Mouse (Mus musculus): ENCODE data around the gene Cxcl16. TPM values are rescaled to one million over a fixed set of nuclear protein-coding genes. Genes with fewer than 3 reads are reported as not detected.

Cxcl16 gene
- polyA plus RNA-seq, 1 experiment from 2014 or later, result 45.1 TPM

- peak within 1 kb of the TSS; percentile 80 for H3K4me2 ChIP-seq (replicated peaks; ENCODE audit: low read depth, low read length)
- H3K27me3 ChIP-seq (replicated peaks; ENCODE audit: insufficient read depth, low read length), result no peaks in the 10 kb centered on the region
- 11% methylated on average over 29 of the region's 32 CpGs for WGBS
- DNase-seq (ENCODE audit: low spot score) (peak; percentile 67), ATAC-seq (peak; percentile 10; the same call in 1 of the 2 replicates)
- peak within 1 kb of the TSS; percentile 80 for H3K4me3 ChIP-seq (ENCODE audit: low read depth, low read length)
- no peaks in the 10 kb centered on the region for H3K9me3 ChIP-seq (ENCODE audit: low read length)
- peak within 1 kb of the TSS; percentile 91 for H3K27ac ChIP-seq (ENCODE audit: low read length)
- no peak for TF ChIP-seq CTCF (IDR thresholded peaks at IDR 0.05)
- TF ChIP-seq EP300 (IDR thresholded peaks at IDR 0.05), result no peak
- no peaks in the 10 kb centered on the region for H3K4me1 ChIP-seq (ENCODE audit: insufficient read depth, low read depth, low read length)
- H3K9ac ChIP-seq (replicated peaks; ENCODE audit: low read depth), result peak within 1 kb of the TSS; percentile 83
- H3K36me3 ChIP-seq (ENCODE audit: insufficient read depth, low read length), result peaks cover 8% of the 10 kb centered on the region; the same call in 1 of the 2 replicates
Measured at GRCm38 (mm10) chr11:70458688-70459600, 840 bp downstream of the Cxcl16 start, which contains the start of gene Zmynd15. Gene Zmynd15, plus strand, starts transcription at chr11:70459433.

GRCm38 (mm10) chr11:70453261-70454044 is 6.3 kb downstream of the Cxcl16 start:
- 88% methylated on average over 9 of the region's 9 CpGs for whole genome bisulfite sequencing
- Histone ChIP-seq H3K9ac (replicated peaks; ENCODE audit: low read depth) (no peak overlapping the region), H3K9me3 (ENCODE audit: low read length) (no peaks in the 10 kb centered on the region), H3K4me2 (replicated peaks; ENCODE audit: low read depth, low read length) (no peak overlapping the region), H3K4me1 (ENCODE audit: insufficient read depth, low read depth, low read length) (peaks cover 9% of the 10 kb centered on the region; the same call in 1 of the 2 replicates), H3K27me3 (replicated peaks; ENCODE audit: insufficient read depth, low read length) (no peaks in the 10 kb centered on the region), H3K36me3 (ENCODE audit: insufficient read depth, low read length) (peaks cover 8% of the 10 kb centered on the region), H3K4me3 (ENCODE audit: low read depth, low read length) (no peak overlapping the region), H3K27ac (ENCODE audit: low read length) (no peak overlapping the region)
- DNase-seq (ENCODE audit: low spot score) (peak; percentile 48), ATAC-seq (no peak)
- no peak for TF ChIP-seq EP300 (IDR thresholded peaks at IDR 0.05)
- TF ChIP-seq CTCF (IDR thresholded peaks at IDR 0.05), result no peak

- H3K4me1 ChIP-seq (ENCODE audit: insufficient read depth, low read depth, low read length), result peaks cover 9% of the 10 kb centered on the region; the same call in 1 of the 2 replicates
- under 1% methylated on average over 46 of the region's 46 CpGs for WGBS
- peak; percentile 99 for DNase-seq (ENCODE audit: low spot score)
- no peaks in the 10 kb centered on the region for H3K9me3 ChIP-seq (ENCODE audit: low read length)
- peaks cover 8% of the 10 kb centered on the region for H3K36me3 ChIP-seq (ENCODE audit: insufficient read depth, low read length)
- H3K27me3 ChIP-seq (replicated peaks; ENCODE audit: insufficient read depth, low read length), result no peaks in the 10 kb centered on the region
- ATAC-seq, result peak; percentile 98
- TF ChIP-seq EP300 (IDR thresholded peaks at IDR 0.05) (0 out of 2 replicates have a peak, but pooled peaks have one; percentile 39), CTCF (IDR thresholded peaks at IDR 0.05) (peak; percentile 97)
- peak within 1 kb of the TSS; percentile 62 for H3K9ac ChIP-seq (replicated peaks; ENCODE audit: low read depth)
- peak within 1 kb of the TSS; percentile 95 for H3K27ac ChIP-seq (ENCODE audit: low read length)
- H3K4me2 ChIP-seq (replicated peaks; ENCODE audit: low read depth, low read length), result peak within 1 kb of the TSS; percentile 56
- H3K4me3 ChIP-seq (ENCODE audit: low read depth, low read length), result peak within 1 kb of the TSS; percentile 55
Measured at GRCm38 (mm10) chr11:70451797-70452498, 7.8 kb downstream of the Cxcl16 start, which contains the start of gene Med11. Gene Med11, plus strand, starts transcription at chr11:70451919.

GRCm38 (mm10) chr11:70450926-70451325 is 8.9 kb downstream of the Cxcl16 start:
- Histone ChIP-seq H3K9me3 (ENCODE audit: low read length) (no peaks in the 10 kb centered on the region), H3K36me3 (ENCODE audit: insufficient read depth, low read length) (peaks cover 8% of the 10 kb centered on the region), H3K27me3 (replicated peaks; ENCODE audit: insufficient read depth, low read length) (no peaks in the 10 kb centered on the region), H3K27ac (ENCODE audit: low read length) (no peak overlapping the region), H3K9ac (replicated peaks; ENCODE audit: low read depth) (no peak overlapping the region), H3K4me2 (replicated peaks; ENCODE audit: low read depth, low read length) (no peak overlapping the region), H3K4me1 (ENCODE audit: insufficient read depth, low read depth, low read length) (peaks cover 9% of the 10 kb centered on the region; the same call in 1 of the 2 replicates), H3K4me3 (ENCODE audit: low read depth, low read length) (no peak overlapping the region)
- 78% methylated on average over 2 of the region's 2 CpGs for WGBS
- no peak for TF ChIP-seq EP300 (IDR thresholded peaks at IDR 0.05)
- ATAC-seq (no peak), DNase-seq (ENCODE audit: low spot score) (no peak)

GRCm38 (mm10) chr11:70447373-70447772 is 12.4 kb downstream of the Cxcl16 start:
- no peak for ATAC-seq
- TF ChIP-seq EP300 (IDR thresholded peaks at IDR 0.05) (no peak), CTCF (IDR thresholded peaks at IDR 0.05) (no peak)
- Histone ChIP-seq H3K9me3 (ENCODE audit: low read length) (no peaks in the 10 kb centered on the region), H3K27ac (ENCODE audit: low read length) (no peak overlapping the region), H3K9ac (replicated peaks; ENCODE audit: low read depth) (no peak overlapping the region), H3K27me3 (replicated peaks; ENCODE audit: insufficient read depth, low read length) (no peaks in the 10 kb centered on the region), H3K4me3 (ENCODE audit: low read depth, low read length) (no peak overlapping the region), H3K4me1 (ENCODE audit: insufficient read depth, low read depth, low read length) (peaks cover 3% of the 10 kb centered on the region; the same call in 1 of the 2 replicates), H3K4me2 (replicated peaks; ENCODE audit: low read depth, low read length) (no peak overlapping the region), H3K36me3 (ENCODE audit: insufficient read depth, low read length) (no peaks in the 10 kb centered on the region)
- DNase-seq (ENCODE audit: low spot score), result no peak
- WGBS, result 75% methylated on average over 1 of the region's 1 CpGs
